Mouse (Mus musculus) mouse trophoblast stem cell (cell line): ENCODE results near the gene Ermap.

ENCODE experiments used
- in situ Hi-C, 2 experiments: fragments of 300-500 bp; cut with MseI, MboI; formaldehyde crosslinking; loops; 2 replicates in 1 of 2; 3 replicates in 1 of 2; pipeline ENCODE4 v1.15.1; 2025

Gene Ermap

DNA sequence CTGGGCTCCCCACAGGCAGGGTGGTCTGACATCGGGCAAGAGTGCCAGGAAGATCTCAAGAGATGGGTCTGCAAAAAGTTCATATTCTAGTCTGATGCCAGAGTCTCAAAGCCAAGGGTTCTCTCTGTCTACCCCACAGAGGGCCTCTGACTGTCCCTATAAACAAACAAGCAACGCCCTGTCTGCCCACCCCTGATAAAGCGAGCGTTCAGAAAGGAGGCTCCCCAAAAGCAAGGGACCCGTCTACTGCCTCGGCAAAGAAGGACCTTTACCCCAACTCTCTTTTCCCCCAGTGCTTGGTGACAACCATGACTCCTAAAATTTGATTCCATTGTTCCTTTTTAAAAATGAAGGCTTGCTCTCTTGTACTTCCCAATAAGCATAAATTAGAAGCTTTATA is at the start of gene Ermap:
Gene Ermap, minus strand, starts transcription at position 148 of the 400 bp plus-strand sequence.
- in situ Hi-C loops = no loop called here

DNA sequence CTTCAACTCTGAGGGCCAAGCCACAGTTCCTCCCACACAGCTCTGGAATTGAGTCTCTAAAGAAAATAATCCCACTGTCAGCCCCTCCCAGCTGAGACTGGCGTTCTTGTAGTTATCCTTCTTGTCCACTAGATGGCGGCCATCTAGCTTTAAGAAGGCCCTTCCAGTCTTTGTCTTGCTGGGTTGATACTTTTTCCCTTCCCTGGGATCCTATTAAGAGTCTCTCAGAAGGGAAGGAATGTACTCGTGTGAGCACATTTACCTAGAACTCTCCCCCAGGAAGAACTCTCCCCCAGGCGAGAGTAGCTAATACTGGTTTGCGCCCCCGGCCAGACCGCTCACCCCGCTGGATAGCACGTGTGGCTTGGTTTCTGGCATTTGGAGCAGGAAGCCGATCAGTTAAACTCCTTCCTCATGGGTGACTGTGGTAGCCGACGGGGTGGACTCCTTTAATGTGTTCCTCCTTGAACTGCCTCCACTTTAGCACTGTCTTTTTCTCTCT is 49.4 kb upstream of the Ermap start:
- in situ Hi-C loops = no loop called here

GRCm38 (mm10) chr4:119238661-119239060 is 48.9 kb upstream of the Ermap start:
- in situ Hi-C loops = no loop called here

GRCm38 (mm10) chr4:119234348-119234747 is 44.5 kb upstream of the Ermap start:
- in situ Hi-C loops = no loop called here

GRCm38 (mm10) chr4:119233256-119233901 is 43.6 kb upstream of the Ermap start:
- in situ Hi-C loops = no loop called here

GRCm38 (mm10) chr4:119232410-119233255 is 42.8 kb upstream of the Ermap start, which contains the start of the genes AU022252 and P3h1:
AU022252 (minus strand) TSS chr4:119232712.
P3h1 (plus strand) TSS chr4:119232915.
- in situ Hi-C loops = no loop called here

DNA sequence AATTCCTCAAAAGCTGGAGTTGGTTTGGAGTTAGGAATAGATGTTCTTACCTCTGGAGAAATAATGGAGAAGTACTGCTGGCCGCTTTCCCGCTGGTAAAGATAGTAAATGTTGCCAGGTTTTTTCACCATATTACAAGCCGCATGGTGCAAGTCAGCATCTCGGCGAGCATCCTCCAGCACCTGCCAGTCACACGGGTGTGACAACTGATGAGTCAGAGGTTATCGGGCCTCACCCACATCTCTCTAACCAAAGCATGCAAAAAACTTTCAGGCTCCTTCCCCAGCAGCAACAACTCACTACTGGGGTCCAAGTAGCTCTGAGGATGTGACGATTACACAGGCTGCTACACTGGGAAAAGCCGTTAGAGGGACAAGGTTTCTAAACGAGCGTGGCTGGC is 36.9 kb upstream of the Ermap start:
- in situ Hi-C loops = no loop called here

DNA sequence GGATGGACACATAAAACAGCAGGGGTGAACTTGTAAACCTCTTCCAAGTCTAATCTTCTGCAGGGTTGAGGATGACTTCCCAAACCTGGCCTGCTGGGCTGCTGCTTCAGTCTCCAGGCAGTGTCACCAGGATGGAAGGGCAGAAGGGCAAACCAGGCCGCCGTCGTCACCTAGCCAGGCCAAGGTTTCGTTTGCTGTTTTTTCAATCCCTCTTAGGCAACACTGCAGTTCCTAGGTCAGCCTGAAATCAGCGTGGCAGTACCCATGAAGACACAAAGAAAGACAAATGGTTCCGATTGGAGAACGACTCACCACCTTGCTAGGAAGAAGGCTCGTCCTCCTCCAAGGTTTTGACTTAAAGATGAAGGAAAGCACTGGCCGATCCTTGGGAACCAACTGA is 35.9 kb upstream of the Ermap start:
- in situ Hi-C loops = no loop called here

GRCm38 (mm10) chr4:119224534-119224933 is 34.7 kb upstream of the Ermap start:
- in situ Hi-C loops = no loop called here

- in situ Hi-C loops = no loop called here
Measured at GRCm38 (mm10) chr4:119223696-119224095, 33.9 kb upstream of the Ermap start.

DNA sequence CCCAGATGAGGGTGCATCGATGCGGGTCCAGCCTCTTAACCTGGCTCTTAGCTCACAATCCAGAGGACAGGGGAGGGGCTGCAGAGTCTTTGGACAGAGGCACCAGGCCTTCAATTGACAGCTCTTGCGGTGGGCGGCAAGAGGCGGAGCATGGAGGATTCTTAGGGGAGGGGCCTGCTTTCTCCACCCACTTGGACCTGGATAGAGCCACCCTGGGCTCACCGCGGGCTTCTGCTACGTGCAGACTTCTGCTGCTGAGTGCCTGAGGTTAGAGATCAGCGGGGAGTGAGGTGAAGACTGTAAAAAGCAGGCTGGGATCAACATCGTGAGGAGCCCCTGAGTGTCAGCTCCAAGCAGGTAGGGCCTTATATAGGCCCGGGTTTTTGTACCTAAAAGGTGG is 28.4 kb upstream of the Ermap start, which contains the start of gene Tmem269:
Gene Tmem269, minus strand, starts transcription at position 49 of the 400 bp plus-strand sequence.
- in situ Hi-C loops = no loop called here

- in situ Hi-C loops = no loop called here
Measured at GRCm38 (mm10) chr4:119216667-119217066, 26.9 kb upstream of the Ermap start.

DNA sequence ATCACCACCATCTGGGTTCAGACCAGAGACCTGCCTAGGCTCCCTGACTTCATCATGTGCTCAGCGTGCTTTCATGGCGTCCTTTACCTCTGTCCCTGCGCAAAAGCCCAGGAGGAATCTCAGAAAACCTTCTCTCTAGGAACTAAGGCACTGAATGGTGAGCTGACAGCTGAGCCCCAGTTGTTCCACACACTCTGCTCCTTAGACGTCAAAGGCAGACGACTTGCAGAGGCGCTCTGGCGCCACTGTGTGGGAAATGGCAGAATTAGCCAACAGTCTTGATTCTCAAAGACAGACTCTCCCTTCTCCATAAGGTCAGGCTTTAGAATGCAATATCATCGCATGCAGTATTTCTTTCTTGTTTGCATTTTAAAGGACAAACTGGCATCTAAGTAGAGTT is 14.9 kb upstream of the Ermap start:
- in situ Hi-C loops = no loop called here

GRCm38 (mm10) chr4:119198105-119198504 is 8.3 kb upstream of the Ermap start:
- in situ Hi-C loops = no loop called here

DNA sequence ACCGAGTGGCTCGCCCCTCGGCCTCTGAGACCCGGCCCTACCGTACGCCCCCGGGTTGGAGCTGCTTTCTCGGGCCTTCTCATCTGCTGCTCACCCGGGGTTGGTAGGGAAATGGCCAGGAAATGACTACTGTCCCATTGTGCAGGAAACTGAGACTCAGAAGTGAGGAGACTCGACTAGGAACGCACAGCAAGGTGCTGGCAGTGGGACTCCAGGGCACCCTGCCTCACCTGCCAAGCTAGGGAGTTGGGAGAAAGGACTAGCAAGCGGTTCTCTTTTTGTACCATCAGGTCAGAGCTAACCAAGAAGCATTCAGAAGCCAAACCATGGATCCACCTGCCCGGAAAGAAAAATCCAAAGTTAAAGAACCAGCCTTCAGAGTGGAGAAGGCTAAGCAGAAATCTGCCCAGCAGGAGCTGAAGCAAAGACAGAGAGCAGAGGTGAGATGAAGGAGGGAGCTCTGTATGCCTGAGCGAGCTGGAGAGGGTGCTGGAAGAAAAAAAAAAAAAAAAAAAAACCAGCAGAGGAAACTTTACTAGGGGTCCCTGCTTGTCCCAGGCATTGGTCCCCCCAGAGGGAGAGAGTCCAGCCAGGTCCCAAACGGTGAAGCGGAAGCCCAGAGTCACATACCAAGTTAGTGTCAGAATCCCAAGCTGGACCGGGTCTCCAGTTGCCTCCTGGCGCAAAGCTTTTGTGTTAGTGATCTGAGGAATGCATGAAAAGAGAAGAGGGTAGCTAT is 5.9 kb upstream of the Ermap start:
- in situ Hi-C loops = no loop called here

DNA sequence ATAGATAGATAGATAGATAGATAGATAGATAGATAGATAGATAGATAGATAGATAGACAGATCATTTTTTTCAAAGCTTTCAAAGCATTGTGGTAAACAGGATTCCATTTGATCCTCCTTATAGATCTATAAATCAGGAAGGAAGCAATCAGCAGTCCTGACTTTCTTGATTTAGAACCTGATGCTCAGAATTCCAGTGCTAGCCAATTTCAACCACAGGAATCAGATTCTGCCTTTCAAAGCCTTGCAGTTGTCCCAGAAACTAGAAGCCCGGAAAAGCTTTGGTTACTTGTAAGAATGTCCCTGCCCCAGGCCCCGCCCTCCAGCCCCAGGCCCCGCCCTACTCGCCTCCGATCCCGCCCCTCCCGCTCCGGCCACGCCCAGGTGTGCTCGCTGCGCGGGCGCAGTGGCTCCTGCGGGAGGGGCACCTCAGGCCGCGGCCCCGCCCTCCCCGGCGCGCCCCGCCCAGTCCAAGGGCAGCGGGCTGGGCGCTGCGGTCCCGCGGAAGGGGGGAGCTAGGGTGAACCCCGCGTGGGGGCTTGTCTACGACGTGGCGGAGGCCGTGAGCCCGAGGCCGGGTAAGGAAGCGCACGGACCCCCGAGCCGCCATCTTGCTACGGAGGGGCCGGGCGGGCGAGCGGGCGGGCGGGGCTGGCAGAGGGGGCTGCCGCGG is 5.2 kb upstream of the Ermap start, which contains the start of gene Svbp:
Gene Svbp, plus strand, starts transcription at position 398 of the 673 bp plus-strand sequence.
- in situ Hi-C loops = no loop called here

DNA sequence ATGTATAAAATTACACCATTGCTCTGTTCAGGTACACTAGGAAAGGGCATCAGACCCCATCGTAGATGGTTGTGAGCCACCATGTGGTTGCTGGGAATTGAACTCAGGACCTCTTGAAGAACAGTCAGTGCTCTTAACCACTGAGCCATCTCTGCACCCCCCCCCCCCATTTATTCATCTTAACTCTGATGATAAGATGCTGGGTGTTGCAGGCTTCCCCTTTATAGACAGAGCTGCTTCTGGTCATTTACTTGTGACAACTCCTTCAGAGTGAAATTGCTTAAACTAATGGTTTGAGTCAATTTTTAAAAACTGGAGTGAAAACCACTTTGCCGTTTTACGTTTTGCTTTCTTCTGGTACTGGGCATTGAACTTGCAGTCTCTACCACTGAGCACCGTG is 2.9 kb upstream of the Ermap start:
- in situ Hi-C loops = no loop called here

- in situ Hi-C loops = no loop called here
Measured at GRCm38 (mm10) chr4:119191273-119191672, 1.5 kb upstream of the Ermap start.

GRCm38 (mm10) chr4:119190618-119191017 is 807 bp upstream of the Ermap start:
- in situ Hi-C loops = no loop called here

- in situ Hi-C loops = no loop called here
Measured at GRCm38 (mm10) chr4:119189392-119189791, 419 bp downstream of the Ermap start.

DNA sequence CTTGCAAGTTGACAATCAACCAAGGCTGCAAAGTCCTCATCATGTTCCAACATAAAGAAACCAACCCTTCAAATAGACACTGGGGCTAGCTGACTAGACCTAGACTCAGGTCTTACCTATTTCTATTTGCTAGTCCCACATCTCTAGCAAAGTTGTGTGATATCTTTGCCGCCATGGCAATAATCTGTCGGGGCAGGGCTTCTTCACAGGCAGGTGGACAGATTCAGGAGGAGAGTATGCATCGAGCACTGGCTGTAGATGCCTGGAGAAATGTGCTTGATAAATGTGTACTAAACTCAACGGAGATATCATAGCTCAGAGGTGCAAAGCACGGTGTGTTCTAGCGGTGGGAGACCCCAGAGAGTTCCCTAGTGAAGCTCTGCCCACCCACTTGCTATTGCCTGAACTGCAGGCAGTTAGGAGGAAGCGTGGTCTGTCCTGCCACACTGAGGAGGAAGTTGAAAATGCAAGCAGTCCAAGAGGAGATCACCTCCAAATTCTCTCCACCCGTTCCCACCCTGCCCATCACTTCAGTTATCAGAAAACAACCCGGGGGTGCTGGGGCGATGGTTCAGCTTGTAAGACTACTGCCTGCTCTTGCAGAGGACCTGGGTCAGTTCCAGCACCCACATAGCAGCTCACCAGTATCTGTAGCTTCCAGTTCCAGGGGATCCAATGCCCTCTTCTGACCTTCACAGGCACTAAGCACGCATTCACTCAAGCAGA is 1.6 kb downstream of the Ermap start:
- in situ Hi-C loops = no loop called here
